Mouse (Mus musculus) embryonic fibroblast, embryonic 13.5 days (primary cell): ENCODE measurements at regions not wholly inside any gene's neighbourhood (a gene's known extent, or its start where the extent isn't known, plus 50 kb on each side); places are given as distances from the start of the nearest gene placed in this dataset.

Experiments used
- CTCF ChIP-seq: IDR thresholded peaks from 2 replicates; pipeline ENCODE4 v1.5.1; 2011; ENCODE audit warnings: mild to moderate bottlenecking, control low read depth, low read length, moderate library complexity, borderline replicate concordance; ENCODE audit not compliant: insufficient read depth
- POLR2A ChIP-seq: IDR thresholded peaks from 2 replicates; pipeline ENCODE4 v1.6.1; 2011; ENCODE audit warnings: low read depth, mild to moderate bottlenecking, control low read depth, low read length, moderate library complexity

- TF ChIP-seq CTCF, result no peak
- TF ChIP-seq POLR2A, result no peak
Measured at GRCm38 (mm10) chr17:51677451-51677850, 155.6 kb downstream of the Satb1 start.
